ENCODE assay signal across 20 mouse cellular contexts in genomic region chr8:88673859-88674258, GRCm38 (mm10). TPM values are rescaled to one million over a fixed set of nuclear protein-coding genes. Genes with fewer than 3 reads are reported as not detected.
DNase-seq lines count a peak whose midpoint lies in the region; ATAC-seq and TF ChIP-seq lines count a peak whose summit lies in the region.
"Had no signal": no experiment of that assay in that cellular context is flagged by ENCODE, and none has a peak within 500 bp of the region (broad histone marks: within the 10 kb centered on the region; RNA-seq: fewer than 3 reads in every experiment).

No protein-coding gene starts in this region.

- WGBS in kidney, embryonic 16.5 days = 62% methylated on average over 5 of the region's 5 CpGs
- WGBS in liver, embryonic 11.5 days = 79% methylated on average over 5 of the region's 5 CpGs

- ATAC-seq in kidney, embryonic 16.5 days (ENCODE audit: low FRiP score, low TSS enrichment) = no peak
- no peak for ATAC-seq in liver, embryonic 11.5 days (replicated peaks; ENCODE audit: low FRiP score)
- ATAC-seq: activated CD4-positive, CD25-positive, alpha-beta regulatory T cell, adult 4 months; forebrain, embryonic 13.5 days; forebrain, embryonic 15.5 days; forebrain, postnatal 0 days; Patski had no signal

- H3K9me3 ChIP-seq in kidney, embryonic 16.5 days (ENCODE audit: low read length) = no peaks in the 10 kb centered on the region
- H3K9me3 ChIP-seq in liver, embryonic 11.5 days (ENCODE audit: control insufficient read depth, low read length) = no peaks in the 10 kb centered on the region
- H3K9me3 ChIP-seq: embryonic facial prominence, embryonic 10.5 days; embryonic facial prominence, embryonic 12.5 days; forebrain, embryonic 13.5 days; forebrain, embryonic 15.5 days had no signal

- TF ChIP-seq POLR2A in myocyte (IDR thresholded peaks at IDR 0.05; ENCODE audit: insufficient read length, low read depth) = no peak

- no peak overlapping the region for H3ac ChIP-seq in myocyte (ENCODE audit: control insufficient read depth, insufficient read length)

- no peaks in the 10 kb centered on the region for H3K27me3 ChIP-seq in kidney, embryonic 16.5 days (ENCODE audit: insufficient read depth, low read length)
- H3K27me3 ChIP-seq in myocyte (ENCODE audit: control insufficient read depth, insufficient read depth, insufficient read length) = no peaks in the 10 kb centered on the region
- no peaks in the 10 kb centered on the region for H3K27me3 ChIP-seq in liver, embryonic 11.5 days (replicated peaks; ENCODE audit: control insufficient read depth, insufficient read depth, low read length)
- H3K27me3 ChIP-seq: embryonic facial prominence, embryonic 12.5 days; forebrain, embryonic 13.5 days; forebrain, embryonic 15.5 days had no signal

- H3K27ac ChIP-seq in kidney, embryonic 16.5 days (ENCODE audit: low read length) = no peak overlapping the region
- H3K27ac ChIP-seq in liver, embryonic 11.5 days (ENCODE audit: low read depth, low read length) = no peak overlapping the region
- H3K27ac ChIP-seq: embryonic facial prominence, embryonic 10.5 days; embryonic facial prominence, embryonic 12.5 days; forebrain, embryonic 13.5 days; forebrain, embryonic 15.5 days had no signal

- H3K4me2 ChIP-seq in kidney, embryonic 16.5 days (replicated peaks; ENCODE audit: low read depth, low read length) = no peak overlapping the region
- H3K4me2 ChIP-seq in myocyte (ENCODE audit: low read depth) = no peak overlapping the region
- H3K4me2 ChIP-seq in liver, embryonic 11.5 days = no peak overlapping the region
- H3K4me2 ChIP-seq: embryonic facial prominence, embryonic 12.5 days; forebrain, embryonic 13.5 days; forebrain, embryonic 15.5 days had no signal

- no peaks in the 10 kb centered on the region for H3K4me1 ChIP-seq in kidney, embryonic 16.5 days (ENCODE audit: insufficient read depth, low read length)
- H3K4me1 ChIP-seq in liver, embryonic 11.5 days (replicated peaks; ENCODE audit: control insufficient read depth, insufficient read depth, low read length) = no peaks in the 10 kb centered on the region

- no peaks in the 10 kb centered on the region for H3K36me3 ChIP-seq in kidney, embryonic 16.5 days (ENCODE audit: insufficient read depth, low read length)
- H3K36me3 ChIP-seq in myocyte (ENCODE audit: control insufficient read depth, insufficient read depth) = no peaks in the 10 kb centered on the region
- H3K36me3 ChIP-seq in liver, embryonic 11.5 days (ENCODE audit: control insufficient read depth, insufficient read depth, low read length) = no peaks in the 10 kb centered on the region
- H3K36me3 ChIP-seq: embryonic facial prominence, embryonic 10.5 days; embryonic facial prominence, embryonic 12.5 days; forebrain, embryonic 15.5 days had no signal

- H3K79me2 ChIP-seq in myocyte (ENCODE audit: control insufficient read depth, insufficient read depth) = no peaks in the 10 kb centered on the region

- no peak overlapping the region for H3K9ac ChIP-seq in kidney, embryonic 16.5 days (replicated peaks; ENCODE audit: low read length)
- H3K9ac ChIP-seq in liver, embryonic 11.5 days (ENCODE audit: low read depth, low read length) = no peak overlapping the region
- H3K9ac ChIP-seq: embryonic facial prominence, embryonic 12.5 days; forebrain, embryonic 13.5 days; forebrain, embryonic 15.5 days; forebrain, postnatal 0 days had no signal

- peak; percentile 30 for DNase-seq in kidney, postnatal 14 days
- no peak for DNase-seq in liver, embryonic 11.5 days (ENCODE audit: low spot score)
- no peak for DNase-seq in left cerebral cortex, adult 18-20 months (ENCODE audit: low spot score in 2 of 2)
- DNase-seq: adrenal gland, adult 8-10 months; adrenal gland, postnatal 14 days; adrenal gland, postnatal 36 days; cerebellum, adult 11-12 months; cerebellum, adult 2 months; cerebellum, adult 9-10 months; cerebellum, postnatal 10 days; cerebellum, postnatal 25 days; forebrain, postnatal 0 days had no signal

- H3K4me3 ChIP-seq in kidney, embryonic 16.5 days (ENCODE audit: low read length) = no peak overlapping the region
- no peak overlapping the region for H3K4me3 ChIP-seq in myocyte
- H3K4me3 ChIP-seq in liver, embryonic 11.5 days (ENCODE audit: low read depth, low read length) = no peak overlapping the region
- H3K4me3 ChIP-seq: embryonic facial prominence, embryonic 10.5 days; embryonic facial prominence, embryonic 12.5 days; forebrain, embryonic 13.5 days; forebrain, embryonic 15.5 days had no signal

TF ChIP-seq in myocyte, 11 proteins besides CTCF, POLR2A, EP300 and RAD21:
- TF ChIP-seq MYOD1 (IDR thresholded peaks at IDR 0.05; ENCODE audit: control insufficient read depth in 1 of 3, insufficient read length in 2 of 3, low read depth in 2 of 3) (peak; percentile 6 to 74 (median 45)), MAX (IDR thresholded peaks at IDR 0.05; ENCODE audit: low read depth) (no peak), MYOG (IDR thresholded peaks at IDR 0.05; ENCODE audit: control insufficient read depth in 1 of 3, insufficient read depth in 1 of 3, insufficient read length in 2 of 3, low read depth in 2 of 3) (peak in 2 of 3 experiments; percentile 38 to 72)
TF ChIP-seq in myocyte: peak in this region for 2.

RNA-seq across cellular contexts. Expression of gene Cyld, which starts 23.0 kb away (rescaled TPM):
- polyA plus RNA-seq in kidney, embryonic 16.5 days (2015; fragmentation: Nextera tagmentation; extraction: Ambion mirVana) = 13.1 and 15.2 TPM in 2 replicates
- polyA plus RNA-seq in myocyte (2012; fragmentation: generic; extraction: Trizol) = 5.6 TPM
- polyA plus RNA-seq in liver, embryonic 11.5 days (2014; fragmentation: Nextera tagmentation; extraction: Ambion mirVana) = 9.8 and 11.3 TPM in 2 replicates
- total RNA-seq in left cerebral cortex, adult 18-20 months (2021) = 100 to 1,000 TPM; 116 to 120 TPM

RNA-seq across cellular contexts. Expression of gene Nod2, which starts 26.7 kb away (rescaled TPM):
- 0.32 and 0.37 TPM in 2 replicates for polyA plus RNA-seq in kidney, embryonic 16.5 days (2015; fragmentation: Nextera tagmentation; extraction: Ambion mirVana)
- polyA plus RNA-seq in myocyte (2012; fragmentation: generic; extraction: Trizol) = 1.6 TPM
- polyA plus RNA-seq in liver, embryonic 11.5 days (2014; fragmentation: Nextera tagmentation; extraction: Ambion mirVana) = 0.04 and 0.15 TPM in 2 replicates
- total RNA-seq in left cerebral cortex, adult 18-20 months (2021) = under 1 TPM; 0.45 to 0.79 TPM
- polyA plus RNA-seq: Patski had no signal

RNA-seq across cellular contexts. Expression of gene Snx20, which starts 37.9 kb away (rescaled TPM):
- polyA plus RNA-seq in kidney, embryonic 16.5 days (2015; fragmentation: Nextera tagmentation; extraction: Ambion mirVana) = 1.9 TPM in 2 replicates
- 0.07 TPM for polyA plus RNA-seq in myocyte (2012; fragmentation: generic; extraction: Trizol)
- polyA plus RNA-seq in liver, embryonic 11.5 days (2014; fragmentation: Nextera tagmentation; extraction: Ambion mirVana) = 2.3 and 2.6 TPM in 2 replicates
- 1 to 10 TPM; 1.2 to 2.3 TPM for total RNA-seq in left cerebral cortex, adult 18-20 months (2021)
